Mouse (Mus musculus) frontal cortex, postnatal 14 days (tissue): ENCODE data around the gene Lars2.

Source experiments
- DNase-seq, 2 experiments: peaks; one replicate each; pipeline ENCODE4 v3.0.0; 2022; ENCODE audit warnings: low spot score in 2 of 2

Lars2 gene

GRCm38 (mm10) chr9:123475569-123475968 lies 108.8 kb downstream of the Lars2 start:
- DNase-seq, result no peak

DNA sequence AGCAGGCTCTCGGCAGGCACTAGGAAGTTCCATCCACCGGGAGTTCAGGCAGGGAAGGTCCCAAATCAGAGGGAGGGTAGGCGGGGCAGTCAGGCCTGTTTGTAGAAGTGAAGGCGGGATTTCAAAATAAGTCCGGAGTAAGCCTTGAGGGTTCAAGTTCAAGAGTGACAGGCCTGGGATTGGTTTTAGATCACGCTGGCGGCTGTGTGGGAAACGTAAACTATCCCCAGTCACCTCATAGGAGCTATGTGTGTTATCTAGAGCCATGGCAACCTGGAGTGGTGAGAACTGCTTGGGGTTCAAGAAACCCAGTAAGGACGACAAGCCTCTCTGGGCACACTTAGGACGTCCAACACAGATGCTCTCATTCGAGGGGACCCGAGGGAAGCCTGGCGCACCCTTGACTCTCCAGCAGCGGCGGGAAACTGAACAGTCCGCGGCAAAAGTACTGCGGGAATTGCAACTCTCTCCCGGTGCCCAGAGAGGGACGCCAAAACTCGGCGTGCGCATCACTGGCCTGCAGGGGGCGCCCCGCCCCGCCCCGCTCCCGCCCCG lies 111.4 kb downstream of the Lars2 start:
- no peak for DNase-seq

DNA sequence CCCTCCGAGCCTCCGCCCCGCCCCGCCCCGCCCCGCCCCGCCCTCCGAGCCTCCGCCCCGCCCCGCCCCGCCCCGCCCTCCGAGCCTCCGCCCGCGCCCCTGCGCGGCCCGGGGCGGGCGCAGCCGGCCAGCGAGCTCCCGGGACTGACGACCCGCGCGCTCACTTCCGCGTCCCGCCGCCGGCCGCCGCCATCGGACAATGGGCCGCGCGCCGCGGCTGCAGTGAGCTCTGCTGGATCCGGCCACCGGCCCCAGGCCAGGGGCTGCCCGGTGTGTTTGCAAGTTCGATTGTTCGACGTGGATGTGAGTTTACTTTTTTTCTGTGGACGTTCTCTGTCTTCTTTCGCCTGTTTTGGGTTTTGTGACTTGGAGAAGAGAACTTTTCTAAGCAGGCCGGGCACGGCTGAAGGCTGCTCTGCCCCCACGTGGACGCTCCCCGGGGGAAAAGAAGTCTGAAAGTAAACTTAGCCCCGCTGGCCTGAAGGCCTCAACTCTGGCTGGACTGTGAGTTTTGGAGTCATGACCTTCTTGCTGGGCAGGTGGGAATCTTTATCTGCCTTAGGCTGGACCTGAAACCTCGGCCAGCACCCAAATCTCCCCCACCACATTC lies 112.0 kb downstream of the Lars2 start, which contains the start of gene Limd1:
Limd1 (plus strand) TSS at position 121 of the 610 bp plus-strand sequence.
- DNase-seq, result no peak

- no peak for DNase-seq
Measured at GRCm38 (mm10) chr9:123479196-123479669, 112.5 kb downstream of the Lars2 start.

DNA sequence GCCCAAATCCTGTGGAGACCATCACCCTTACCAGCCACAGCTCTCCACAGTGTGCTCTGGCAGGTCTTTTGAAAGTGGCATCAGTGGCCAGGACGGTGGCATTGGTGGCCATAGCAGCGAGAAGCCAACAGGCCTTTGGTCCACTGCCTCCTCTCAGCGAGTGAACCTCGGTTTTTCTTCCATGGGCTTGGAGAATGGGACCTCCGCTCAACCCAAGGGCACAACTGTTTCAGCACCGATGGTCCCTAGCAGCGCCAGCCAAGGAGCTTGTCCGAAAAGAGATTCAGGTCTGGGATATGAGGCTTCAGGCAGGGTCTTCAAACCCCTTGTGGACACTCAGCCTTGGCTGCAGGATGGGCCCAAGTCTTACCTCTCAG lies 113.1 kb downstream of the Lars2 start:
- DNase-seq, result no peak

GRCm38 (mm10) chr9:123480253-123480921 lies 113.7 kb downstream of the Lars2 start:
- DNase-seq, result no peak

DNA sequence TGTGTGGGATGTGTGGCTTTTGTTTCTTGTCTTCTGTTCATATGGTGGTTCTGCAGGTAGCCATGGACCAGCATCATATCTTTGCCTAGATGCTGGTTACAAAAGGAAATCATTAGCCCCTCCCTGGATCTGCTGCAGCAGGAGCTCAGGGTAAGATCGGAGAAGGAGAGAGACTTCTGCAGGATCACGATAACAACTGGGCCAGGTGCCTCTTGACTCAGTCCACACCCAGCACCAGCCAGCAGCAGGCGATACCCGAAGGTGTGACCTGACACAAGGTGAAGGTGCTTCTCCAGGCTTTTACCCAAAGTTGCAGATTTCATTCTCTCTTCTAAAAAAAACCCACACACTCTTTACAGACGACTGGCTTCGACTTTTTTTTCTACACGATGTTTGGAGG lies 114.4 kb downstream of the Lars2 start:
- DNase-seq, result no peak

- no peak for DNase-seq
Measured at GRCm38 (mm10) chr9:123483598-123483997, 116.9 kb downstream of the Lars2 start.

DNA sequence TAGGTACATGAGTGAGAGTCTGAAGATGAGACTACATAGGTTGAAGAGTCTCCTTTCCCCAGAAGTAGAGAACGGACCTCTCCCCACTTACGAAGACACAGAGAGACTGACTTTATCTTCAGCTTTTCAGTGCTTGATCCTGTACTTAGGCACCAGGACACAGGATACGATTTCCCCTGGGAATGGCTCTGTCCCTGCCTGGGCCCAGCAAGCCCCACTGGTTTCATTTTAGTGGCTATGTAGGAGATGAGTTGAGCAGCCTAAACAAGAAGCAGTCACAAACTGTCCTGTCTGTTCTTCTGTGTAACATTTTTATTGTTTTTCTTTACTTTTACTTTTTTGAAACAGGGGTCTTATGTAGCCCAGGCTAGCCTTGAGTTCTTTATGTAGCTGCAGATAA lies 118.1 kb downstream of the Lars2 start:
- no peak for DNase-seq

GRCm38 (mm10) chr9:123485561-123485960 lies 118.8 kb downstream of the Lars2 start:
- no peak for DNase-seq

DNA sequence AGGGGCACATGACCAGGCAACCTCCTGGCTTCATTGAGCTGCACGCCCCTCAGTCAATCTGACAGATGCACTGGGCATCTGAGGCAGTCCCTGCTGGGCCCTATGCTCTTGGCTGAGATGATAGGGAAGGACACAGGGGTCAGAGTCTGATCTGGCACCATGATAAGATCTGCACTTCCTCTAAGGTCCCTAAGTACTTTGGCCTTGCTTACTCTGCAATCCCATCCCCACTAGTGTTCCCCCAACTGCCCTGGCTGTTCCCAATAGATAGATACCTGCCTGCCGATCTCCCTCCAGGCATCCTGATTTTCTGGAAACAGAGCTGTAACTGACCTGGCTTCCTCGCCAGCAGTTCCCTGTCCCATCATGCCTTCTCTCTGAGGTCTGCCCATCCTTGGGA lies 119.9 kb downstream of the Lars2 start:
- DNase-seq, result no peak

DNA sequence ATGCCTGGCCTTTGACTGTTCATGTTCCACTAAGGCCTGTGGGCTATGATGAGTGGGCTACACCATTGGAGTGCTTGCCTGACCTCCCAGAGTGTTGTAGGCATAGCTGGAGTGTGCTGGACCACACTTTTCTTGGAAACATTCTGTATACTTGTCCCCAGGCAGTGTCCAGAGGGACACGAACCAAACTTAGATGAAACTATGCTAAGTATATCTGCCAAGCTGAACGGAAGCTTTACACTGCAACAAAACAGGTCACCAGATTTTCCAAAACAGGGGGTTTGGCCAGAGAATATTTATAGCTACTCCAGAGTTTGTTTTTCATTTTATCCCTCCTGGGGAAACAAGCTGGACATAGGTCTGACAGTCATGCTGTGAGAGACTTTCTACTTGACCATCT lies 122.3 kb downstream of the Lars2 start:
- DNase-seq, result no peak

GRCm38 (mm10) chr9:123489727-123490343 lies 123.1 kb downstream of the Lars2 start:
- DNase-seq, result no peak

DNA sequence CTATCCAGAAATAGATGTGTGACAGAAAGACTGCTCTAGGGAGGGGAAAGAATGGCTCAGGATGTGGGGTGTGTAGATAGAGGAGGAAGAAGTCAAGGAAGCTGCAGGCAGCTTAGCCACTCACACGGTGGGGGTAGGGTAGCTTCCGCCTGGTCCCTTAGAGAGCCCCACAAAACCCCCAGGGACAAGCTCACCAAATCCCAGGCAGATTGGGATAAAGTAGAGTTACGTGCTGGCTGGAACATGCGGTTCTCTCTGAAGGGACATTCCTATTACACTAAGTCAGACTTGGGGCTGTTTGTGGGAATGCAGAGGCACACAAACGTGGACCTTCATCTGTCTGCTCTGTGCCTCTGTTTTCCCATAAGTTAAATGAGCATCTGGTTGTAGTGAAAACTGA lies 124.2 kb downstream of the Lars2 start:
- no peak for DNase-seq

DNA sequence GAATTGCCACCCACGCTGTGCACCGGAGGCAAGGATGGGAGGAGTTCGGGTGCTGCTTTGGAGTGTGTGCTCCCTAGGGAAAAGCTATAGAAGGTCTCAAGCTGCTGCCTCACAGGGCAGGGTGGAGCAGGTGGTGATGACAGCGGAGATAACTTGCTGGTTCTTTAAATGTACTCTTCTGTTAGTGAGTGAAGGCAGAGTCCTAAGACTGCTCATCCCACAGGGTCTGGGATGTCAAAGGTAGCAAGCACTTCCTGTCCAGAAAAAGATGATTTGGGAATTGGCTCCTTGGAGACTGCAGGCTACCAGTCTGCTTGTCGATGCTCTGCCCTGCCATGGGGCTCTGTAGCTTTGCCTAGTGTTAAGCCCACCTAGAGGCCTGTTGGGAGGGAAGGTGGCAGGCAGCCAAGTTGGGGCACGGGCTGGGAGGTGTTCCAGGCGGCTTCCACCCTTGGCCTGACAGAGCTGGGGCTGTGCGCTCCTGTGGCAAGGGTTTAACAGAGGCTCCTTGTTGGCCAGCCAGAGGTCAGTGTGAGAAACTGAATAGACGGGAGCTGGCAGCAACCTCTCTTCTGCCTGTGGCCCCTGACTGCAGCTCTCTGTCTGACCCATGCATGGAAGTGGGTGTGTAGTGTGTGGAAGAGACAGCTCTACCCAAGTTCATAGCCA lies 125.3 kb downstream of the Lars2 start:
- DNase-seq, result peak in 1 of 2 experiments; percentile 30

DNA sequence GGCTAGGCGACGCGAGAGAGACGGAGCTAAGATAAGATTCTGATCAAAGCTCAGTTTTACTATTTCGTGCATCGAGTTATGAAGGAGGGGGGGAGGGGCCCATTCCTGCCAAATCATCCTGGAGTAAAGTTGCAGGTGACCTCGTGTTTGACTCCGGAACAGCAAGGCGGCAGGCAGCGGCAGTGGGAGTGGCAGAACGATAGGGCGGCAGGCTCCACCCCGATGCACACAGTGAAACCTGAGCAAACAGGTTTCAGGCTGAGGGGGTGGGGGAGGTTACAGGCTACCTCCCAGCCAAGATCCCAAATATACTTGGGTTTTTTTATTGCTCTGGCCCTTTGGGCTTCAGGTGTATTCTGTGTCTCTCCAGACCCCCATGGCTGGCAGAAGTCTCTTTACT lies 129.9 kb downstream of the Lars2 start:
- DNase-seq, result no peak

DNA sequence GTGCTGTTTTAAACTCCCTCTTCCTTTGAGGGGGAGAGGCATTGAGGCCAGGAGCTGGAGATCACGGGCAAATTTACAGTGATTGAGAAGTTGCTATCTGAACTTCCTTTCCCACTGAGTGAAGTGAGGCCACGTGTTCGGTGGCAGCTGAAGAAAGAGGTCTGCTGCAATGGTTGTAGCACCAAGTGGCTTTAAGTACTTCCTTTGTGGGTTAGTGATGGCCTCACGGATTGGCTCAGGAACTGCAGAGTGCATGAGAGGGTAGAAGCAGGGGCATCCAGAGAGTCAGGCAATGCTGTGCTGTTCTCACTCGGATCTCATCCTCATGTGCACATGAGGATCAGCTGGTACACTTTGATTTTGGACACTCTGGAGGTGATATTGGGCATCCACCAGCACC lies 131.2 kb downstream of the Lars2 start:
- no peak for DNase-seq

- no peak for DNase-seq
Measured at GRCm38 (mm10) chr9:123500480-123500879, 133.8 kb downstream of the Lars2 start.

GRCm38 (mm10) chr9:123503171-123503834 lies 136.6 kb downstream of the Lars2 start:
- peak; percentile 30 to 52 for DNase-seq

DNA sequence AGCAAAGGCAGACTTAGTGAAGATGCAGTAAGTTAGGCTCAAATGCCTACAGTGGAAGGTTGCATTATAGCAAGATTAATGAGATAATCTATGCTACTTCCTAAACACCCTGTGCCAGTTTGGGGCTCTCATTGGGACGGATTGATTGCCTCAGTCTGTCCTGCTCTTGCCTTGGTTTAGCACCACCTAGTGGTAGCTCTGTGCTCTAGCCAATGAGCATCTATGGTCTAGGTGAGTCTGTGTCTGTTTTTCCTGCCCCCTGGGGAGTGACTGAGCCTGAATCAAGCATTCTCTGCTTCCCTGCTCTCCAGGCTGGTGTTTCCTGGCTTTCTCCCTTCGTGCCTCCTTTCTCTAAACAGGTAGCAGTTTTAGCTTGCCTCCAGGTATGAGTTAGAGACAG lies 137.6 kb downstream of the Lars2 start:
- peak in 1 of 2 experiments; percentile 26 for DNase-seq

- no peak for DNase-seq
Measured at GRCm38 (mm10) chr9:123505598-123505997, 138.9 kb downstream of the Lars2 start.
